Mouse (Mus musculus) brain, adult 2 months (tissue): Measurements from ENCODE around the gene Arhgef18.

Experiments used
- DNase-seq: peaks from one replicate; pipeline ENCODE4 v3.0.0; 2011; ENCODE audit warnings: low read depth, low spot score

The Arhgef18 gene

GRCm38 (mm10) chr8:3500235-3501090 is 107.7 kb downstream of the Arhgef18 start, which contains the start of gene Mcoln1:
TSS of gene Mcoln1 (plus strand) at chr8:3500457.
- peak; percentile 99 for DNase-seq

- peak; percentile 70 for DNase-seq
These were observed 109.4 kb downstream of the Arhgef18 start for GRCm38 (mm10) chr8:3502217-3502616.
